Mouse (Mus musculus) heart, embryonic 12.5 days (tissue): ENCODE results near the gene Fam118b. TPM values are rescaled to one million over a fixed set of nuclear protein-coding genes. Genes with fewer than 3 reads are reported as not detected.
A peak's percentile ranks its signal among the peaks of the same experiment; 100 is the strongest.

Source experiments
- ATAC-seq: fragments of 200-750 bp; cut with Nextera tagmentation; 2 replicates; pipeline ENCODE4 v1.8.0; 2017; ENCODE audit warnings: moderate TSS enrichment, moderate library complexity; ENCODE audit not compliant: insufficient number of reproducible peaks, low FRiP score
- H3K27ac ChIP-seq: fragments of 300-500 bp; sonication (generic); 2 replicates; pipeline ENCODE4 v1.5.1; 2016; ENCODE audit warnings: mild to moderate bottlenecking, moderate library complexity; ENCODE audit not compliant: poor library complexity, severe bottlenecking
- H3K27me3 ChIP-seq: fragments of 300-500 bp; sonication (generic); replicated peaks from 2 replicates; pipeline ENCODE4 v1.6.1; 2016; ENCODE audit warnings: mild to moderate bottlenecking, moderate library complexity
- H3K36me3 ChIP-seq: fragments of 300-500 bp; sonication (generic); 2 replicates; pipeline ENCODE4 v1.6.1; 2016; ENCODE audit warnings: mild to moderate bottlenecking, moderate library complexity
- H3K4me1 ChIP-seq: fragments of 300-500 bp; sonication (generic); replicated peaks from 2 replicates; pipeline ENCODE4 v1.6.1; 2016; ENCODE audit warnings: mild to moderate bottlenecking
- H3K4me2 ChIP-seq: fragments of 300-500 bp; sonication (generic); 2 replicates; pipeline ENCODE4 v1.6.1; 2016; ENCODE audit warnings: mild to moderate bottlenecking, moderate library complexity
- H3K4me3 ChIP-seq: fragments of 300-500 bp; sonication (generic); 2 replicates; pipeline ENCODE4 v1.5.1; 2016; ENCODE audit warnings: mild to moderate bottlenecking
- H3K9ac ChIP-seq: fragments of 300-500 bp; sonication (generic); 2 replicates; pipeline ENCODE4 v1.6.1; 2016; ENCODE audit warnings: mild to moderate bottlenecking, moderate library complexity
- H3K9me3 ChIP-seq: fragments of 300-500 bp; sonication (generic); replicated peaks from 2 replicates; pipeline ENCODE4 v1.6.1; 2016; ENCODE audit warnings: mild to moderate bottlenecking, moderate library complexity
- WGBS: fragments of 180-500 bp; shearing (Covaris S2); methylation state at CpG from one replicate; pipeline ENCODE4 v1.1.7; 2016; 5-methylcytosine and 5-hydroxymethylcytosine counted together
- polyA plus RNA-seq: library from polyadenylated mRNA; unstranded; fragments of >200 nt; fragmentation: Nextera tagmentation; extraction: Ambion mirVana; gene quantifications from 2 replicates; pipeline ENCODE4 v1.2.1, GENCODE M21; 2016

Gene Fam118b
- polyA plus RNA-seq, 1 experiment from 2014 or later = 26.6 TPM

DNA sequence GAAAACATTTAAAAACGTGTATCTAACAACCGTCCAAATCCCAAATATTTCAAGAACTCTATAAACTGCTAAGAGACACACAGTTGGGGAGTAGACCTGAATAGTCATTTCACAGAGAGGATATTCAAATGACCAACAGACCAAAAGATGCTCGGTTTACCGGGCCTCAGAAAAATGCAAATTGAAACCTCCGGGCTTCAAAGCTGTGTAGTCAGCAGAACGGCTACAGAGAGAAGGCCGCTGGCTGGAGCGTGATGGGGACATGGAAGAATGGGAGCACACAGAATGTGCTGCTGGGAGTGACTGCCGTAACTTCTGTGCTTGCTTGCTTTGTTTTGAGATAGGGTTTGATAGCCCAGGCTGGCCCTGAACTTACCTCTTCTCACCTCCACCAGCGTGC, 69.3 kb downstream of the Fam118b start:
- H3K27ac ChIP-seq = no peak overlapping the region
- no peaks in the 10 kb centered on the region for H3K27me3 ChIP-seq
- no peaks in the 10 kb centered on the region for H3K9me3 ChIP-seq
- ATAC-seq = no peak
- no peaks in the 10 kb centered on the region for H3K36me3 ChIP-seq
- no peak overlapping the region for H3K4me2 ChIP-seq
- peaks cover 14% of the 10 kb centered on the region for H3K4me1 ChIP-seq
- no peak overlapping the region for H3K9ac ChIP-seq
- H3K4me3 ChIP-seq = no peak overlapping the region
- 81% methylated on average over 10 of the region's 10 CpGs for WGBS

DNA sequence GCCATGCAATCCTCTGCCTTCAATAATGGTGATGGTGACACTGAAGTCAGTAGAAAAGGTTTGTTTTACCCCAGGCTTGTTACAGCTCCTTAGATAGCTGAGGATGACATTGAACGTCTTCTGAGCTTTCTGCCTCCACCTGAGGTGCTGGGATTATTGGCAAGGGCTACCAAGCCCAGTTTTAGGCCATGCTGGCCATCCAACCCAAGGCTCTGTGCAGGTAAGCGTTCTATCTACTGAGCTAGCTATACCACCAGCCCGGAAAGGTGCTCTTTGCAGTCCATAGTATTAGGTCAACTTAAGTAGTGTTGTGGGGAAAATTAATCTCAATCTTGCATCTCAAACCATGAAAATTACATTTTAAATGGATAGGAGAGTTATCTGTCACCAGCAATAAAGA, 70.0 kb downstream of the Fam118b start:
- Histone ChIP-seq H3K4me1 (peaks cover 8% of the 10 kb centered on the region), H3K27me3 (no peaks in the 10 kb centered on the region), H3K9me3 (no peaks in the 10 kb centered on the region), H3K4me3 (no peak overlapping the region), H3K4me2 (no peak overlapping the region), H3K27ac (no peak overlapping the region), H3K9ac (no peak overlapping the region), H3K36me3 (no peaks in the 10 kb centered on the region)
- 78% methylated on average over 3 of the region's 3 CpGs for WGBS
- no peak for ATAC-seq

DNA sequence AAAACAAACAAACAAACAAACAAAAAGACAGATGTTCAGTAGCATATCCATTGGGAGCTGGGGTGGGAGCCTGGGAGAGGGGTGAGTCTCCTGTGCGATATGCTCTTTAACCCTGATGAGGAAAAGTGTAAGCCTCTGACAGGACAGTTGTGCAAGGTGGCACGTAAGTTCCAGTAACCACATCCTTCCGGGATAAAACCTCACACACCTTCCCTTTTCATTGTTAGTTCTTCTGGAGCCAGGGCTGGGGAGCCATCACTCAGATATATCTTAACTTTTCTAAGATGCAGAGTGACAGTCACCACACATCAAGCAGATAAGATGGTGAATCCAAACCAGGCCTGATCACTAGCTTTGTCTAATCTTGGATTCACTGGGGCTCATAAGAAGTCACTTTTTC, 73.6 kb downstream of the Fam118b start:
- WGBS = 88% methylated on average over 3 of the region's 3 CpGs

DNA sequence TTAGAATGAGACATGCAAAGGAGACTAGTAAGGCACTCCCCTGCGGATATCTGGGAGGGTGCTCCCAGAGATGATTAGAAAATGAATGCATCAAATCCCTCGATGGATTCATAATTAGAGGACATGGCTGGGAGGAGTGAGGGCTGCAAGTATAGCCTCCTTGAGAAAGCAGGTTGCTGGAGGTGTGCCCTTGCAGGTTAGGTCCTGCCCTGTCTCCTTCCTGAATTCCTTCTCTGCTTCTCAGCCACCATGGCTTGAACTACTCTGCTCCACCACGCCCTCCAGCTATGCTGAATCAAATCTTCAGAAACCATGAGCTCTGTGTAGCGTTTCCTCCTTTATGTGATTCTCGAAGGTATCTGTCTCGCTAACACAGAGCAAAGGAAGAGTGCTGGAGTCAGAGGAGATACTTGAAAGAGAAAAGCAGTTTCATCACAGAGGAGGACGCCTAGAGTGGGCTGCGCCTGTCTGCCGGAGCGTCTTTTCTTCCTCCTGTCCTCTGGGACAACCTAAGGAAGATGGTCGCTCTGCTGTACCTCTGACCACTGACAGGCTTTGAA, 74.5 kb downstream of the Fam118b start:
- H3K4me3 ChIP-seq = no peak overlapping the region
- no peak overlapping the region for H3K9ac ChIP-seq
- H3K9me3 ChIP-seq = no peaks in the 10 kb centered on the region
- H3K27ac ChIP-seq = no peak overlapping the region
- no peak for ATAC-seq
- peaks cover 29% of the 10 kb centered on the region for H3K36me3 ChIP-seq
- no peak overlapping the region for H3K4me2 ChIP-seq
- no peaks in the 10 kb centered on the region for H3K27me3 ChIP-seq
- no peaks in the 10 kb centered on the region; the same call in 1 of the 2 replicates for H3K4me1 ChIP-seq
- 77% methylated on average over 11 of the region's 11 CpGs for WGBS

More for the DNA sequence above, 73.6 kb downstream of the Fam118b start:
- no peak overlapping the region for H3K9ac ChIP-seq
- H3K4me2 ChIP-seq = no peak overlapping the region
- H3K36me3 ChIP-seq = peaks cover 19% of the 10 kb centered on the region
- no peak for ATAC-seq
- no peak overlapping the region for H3K4me3 ChIP-seq
- H3K27ac ChIP-seq = no peak overlapping the region
- H3K27me3 ChIP-seq = no peaks in the 10 kb centered on the region
- H3K9me3 ChIP-seq = no peaks in the 10 kb centered on the region
- H3K4me1 ChIP-seq = no peaks in the 10 kb centered on the region

DNA sequence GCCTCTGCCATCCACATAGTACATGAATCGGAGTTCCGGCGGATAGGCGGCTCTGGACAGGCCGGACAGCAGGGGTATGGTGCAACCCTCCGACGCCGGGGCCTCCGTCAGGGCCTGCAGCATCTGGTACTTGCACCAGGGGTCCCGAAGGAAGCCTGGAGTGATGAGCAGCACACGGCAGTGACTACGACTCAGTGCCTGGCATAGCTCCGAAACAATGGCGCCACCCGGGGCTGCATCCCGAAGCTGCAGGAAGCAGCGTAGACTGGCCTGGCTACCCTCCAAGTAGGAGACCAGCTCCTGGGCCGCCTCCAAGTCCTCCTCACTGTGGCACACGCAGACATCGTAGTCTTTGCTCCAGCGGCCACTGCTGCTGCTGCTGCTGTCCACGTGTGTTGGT, 78.9 kb downstream of the Fam118b start:
- WGBS = 77% methylated on average over 22 of the region's 22 CpGs
- H3K9me3 ChIP-seq = no peaks in the 10 kb centered on the region

DNA sequence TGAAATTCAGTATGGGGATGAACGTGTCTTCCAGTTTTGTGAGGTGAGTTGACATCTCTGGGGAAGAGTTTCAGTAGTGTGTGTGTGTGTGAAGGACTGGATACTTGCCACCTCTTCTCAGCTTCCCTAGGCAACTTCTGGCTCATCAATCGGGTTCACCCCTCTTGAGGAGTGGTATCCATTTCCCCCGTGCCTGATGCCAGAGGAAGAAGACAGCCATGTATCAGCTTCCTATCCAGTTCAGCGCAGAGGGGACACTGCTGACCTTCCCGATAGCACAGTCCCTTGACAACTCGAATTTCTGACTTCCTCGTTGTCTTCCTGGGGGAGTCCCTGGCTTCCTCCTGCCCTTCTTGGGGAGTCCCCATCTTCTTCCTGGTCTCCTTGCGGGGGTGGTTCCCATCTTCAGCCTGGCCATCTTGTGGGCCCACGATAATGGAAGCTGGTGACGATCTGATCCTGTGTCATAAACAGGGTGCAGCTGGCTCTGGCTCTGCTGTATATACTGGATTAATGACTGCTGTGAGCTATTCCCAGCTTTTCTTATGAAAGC, 80.2 kb downstream of the Fam118b start:
- H3K4me2 ChIP-seq = no peak overlapping the region
- H3K27me3 ChIP-seq = no peaks in the 10 kb centered on the region
- H3K27ac ChIP-seq = no peak overlapping the region
- H3K9me3 ChIP-seq = no peaks in the 10 kb centered on the region
- no peak overlapping the region for H3K4me3 ChIP-seq
- WGBS = 85% methylated on average over 10 of the region's 10 CpGs
- no peaks in the 10 kb centered on the region; the same call in 1 of the 2 replicates for H3K4me1 ChIP-seq
- no peak overlapping the region for H3K9ac ChIP-seq
- no peak for ATAC-seq
- peaks cover 45% of the 10 kb centered on the region for H3K36me3 ChIP-seq

More for the DNA sequence above, 78.9 kb downstream of the Fam118b start:
- Histone ChIP-seq H3K27me3 (no peaks in the 10 kb centered on the region), H3K27ac (no peak overlapping the region), H3K4me2 (no peak overlapping the region), H3K9ac (no peak overlapping the region), H3K36me3 (peaks cover 45% of the 10 kb centered on the region), H3K4me3 (no peak overlapping the region), H3K4me1 (no peaks in the 10 kb centered on the region; the same call in 1 of the 2 replicates)
- peak; percentile 51; the same call in 1 of the 2 replicates for ATAC-seq

DNA sequence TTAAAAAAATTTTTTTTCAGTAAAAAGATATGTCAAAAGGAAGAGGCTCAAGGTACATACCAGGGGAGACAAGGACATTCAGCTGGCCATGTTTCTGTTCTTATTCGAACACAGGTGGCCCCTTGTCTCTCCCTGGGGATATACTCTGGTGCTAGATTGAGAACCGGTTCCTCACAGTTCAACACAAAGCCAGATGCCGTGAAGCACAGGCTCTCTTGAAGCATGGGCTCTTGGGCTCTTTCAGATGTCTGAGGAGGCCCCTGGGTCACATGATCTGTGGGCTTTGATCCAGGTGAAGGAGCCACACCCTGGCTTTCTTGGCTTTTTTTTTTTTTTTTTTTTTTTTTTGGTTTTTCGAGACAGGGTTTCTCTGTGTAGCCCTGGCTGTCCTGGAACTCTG, 81.2 kb downstream of the Fam118b start:
- no peak overlapping the region for H3K4me2 ChIP-seq
- no peak overlapping the region for H3K4me3 ChIP-seq
- H3K4me1 ChIP-seq = no peaks in the 10 kb centered on the region; the same call in 1 of the 2 replicates
- H3K27me3 ChIP-seq = no peaks in the 10 kb centered on the region
- no peaks in the 10 kb centered on the region for H3K9me3 ChIP-seq
- H3K9ac ChIP-seq = no peak overlapping the region
- H3K36me3 ChIP-seq = peaks cover 42% of the 10 kb centered on the region
- no peak for ATAC-seq
- 84% methylated on average over 3 of the region's 4 CpGs for WGBS
- no peak overlapping the region for H3K27ac ChIP-seq

DNA sequence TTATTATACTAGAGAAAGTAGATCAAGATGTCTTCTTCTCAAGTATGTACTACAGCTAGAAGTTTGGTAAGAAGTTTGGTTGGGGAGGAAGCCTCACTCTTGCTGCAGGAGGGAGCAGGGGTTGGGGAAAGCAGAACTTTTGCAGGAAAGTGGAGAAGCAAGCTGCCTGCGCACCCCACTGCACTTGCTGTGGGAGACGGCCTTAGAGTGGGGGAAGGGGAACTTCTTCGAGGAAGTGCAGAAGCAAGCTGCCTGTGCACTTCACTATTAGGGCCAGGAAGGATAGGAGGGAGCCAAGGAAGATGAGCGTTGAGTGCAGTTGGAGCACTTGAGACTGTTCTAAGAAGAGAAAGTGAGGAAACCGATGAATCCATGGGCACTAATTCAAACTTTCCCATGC, 84.2 kb downstream of the Fam118b start:
- Histone ChIP-seq H3K27me3 (no peaks in the 10 kb centered on the region), H3K27ac (no peak overlapping the region), H3K4me3 (no peak overlapping the region), H3K36me3 (peaks cover 19% of the 10 kb centered on the region), H3K9me3 (no peaks in the 10 kb centered on the region), H3K4me1 (no peaks in the 10 kb centered on the region), H3K9ac (no peak overlapping the region), H3K4me2 (no peak overlapping the region)
- ATAC-seq = no peak
- WGBS = 64% methylated on average over 5 of the region's 5 CpGs

DNA sequence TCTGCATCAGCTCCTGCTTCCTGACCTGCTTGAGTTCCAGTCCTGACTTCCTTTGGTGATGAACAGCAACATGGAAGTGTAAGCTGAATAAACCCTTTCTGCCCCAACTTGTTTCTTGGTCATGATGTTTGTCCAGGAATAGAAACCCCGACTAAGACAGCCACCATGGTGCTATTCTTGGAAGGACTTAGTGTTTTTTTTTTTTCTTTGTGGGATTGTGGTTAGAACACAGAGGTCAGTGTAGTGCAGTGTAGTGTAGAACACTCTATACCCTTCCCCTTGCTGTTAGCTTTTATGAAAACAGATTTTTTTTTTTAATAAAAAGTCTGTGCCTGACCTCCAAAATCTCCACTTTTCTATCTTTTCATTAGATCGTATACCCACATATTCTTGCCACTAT, 84.8 kb downstream of the Fam118b start:
- Histone ChIP-seq H3K36me3 (peaks cover 14% of the 10 kb centered on the region), H3K27ac (no peak overlapping the region), H3K9me3 (no peaks in the 10 kb centered on the region), H3K9ac (no peak overlapping the region), H3K4me3 (no peak overlapping the region), H3K27me3 (no peaks in the 10 kb centered on the region), H3K4me1 (no peaks in the 10 kb centered on the region), H3K4me2 (no peak overlapping the region)
- ATAC-seq = no peak
- WGBS = 66% methylated on average over 2 of the region's 2 CpGs

DNA sequence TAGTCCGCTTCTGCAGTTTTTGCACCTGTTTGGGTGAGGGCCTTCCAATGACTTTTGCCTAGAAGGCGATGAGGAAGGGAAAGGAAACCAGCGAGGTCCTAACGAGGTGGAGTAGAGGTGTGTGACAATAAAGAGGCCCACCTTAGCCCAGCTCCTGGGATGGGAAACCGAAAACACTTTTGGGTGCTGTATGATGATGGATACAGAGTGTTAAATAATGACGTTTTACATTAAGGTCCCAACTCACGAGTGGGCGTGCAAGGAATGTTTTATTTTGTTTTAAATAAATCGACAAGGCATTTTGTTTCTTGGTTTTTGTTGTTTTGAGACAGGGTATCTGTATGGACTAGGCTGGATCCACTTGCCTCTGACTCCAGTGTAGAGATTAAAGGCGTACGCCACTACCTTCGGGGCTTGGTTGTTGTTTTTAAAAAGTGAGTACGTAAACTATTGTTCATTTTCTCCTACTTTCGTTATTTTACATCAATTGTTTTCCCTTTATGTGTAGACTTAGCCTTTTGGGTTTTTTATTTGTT, 91.4 kb downstream of the Fam118b start:
- no peaks in the 10 kb centered on the region for H3K36me3 ChIP-seq
- H3K27ac ChIP-seq = no peak overlapping the region
- H3K9ac ChIP-seq = no peak overlapping the region; the same call in 1 of the 2 replicates
- no peaks in the 10 kb centered on the region for H3K9me3 ChIP-seq
- H3K27me3 ChIP-seq = no peaks in the 10 kb centered on the region
- 48% methylated on average over 14 of the region's 14 CpGs for WGBS
- ATAC-seq = no peak; the same call in 1 of the 2 replicates
- H3K4me2 ChIP-seq = peak overlapping the region; percentile 85
- H3K4me1 ChIP-seq = 0 out of 2 replicates have a peak, but pooled peaks cover 8% of the 10 kb centered on the region
- H3K4me3 ChIP-seq = peak overlapping the region; percentile 74

DNA sequence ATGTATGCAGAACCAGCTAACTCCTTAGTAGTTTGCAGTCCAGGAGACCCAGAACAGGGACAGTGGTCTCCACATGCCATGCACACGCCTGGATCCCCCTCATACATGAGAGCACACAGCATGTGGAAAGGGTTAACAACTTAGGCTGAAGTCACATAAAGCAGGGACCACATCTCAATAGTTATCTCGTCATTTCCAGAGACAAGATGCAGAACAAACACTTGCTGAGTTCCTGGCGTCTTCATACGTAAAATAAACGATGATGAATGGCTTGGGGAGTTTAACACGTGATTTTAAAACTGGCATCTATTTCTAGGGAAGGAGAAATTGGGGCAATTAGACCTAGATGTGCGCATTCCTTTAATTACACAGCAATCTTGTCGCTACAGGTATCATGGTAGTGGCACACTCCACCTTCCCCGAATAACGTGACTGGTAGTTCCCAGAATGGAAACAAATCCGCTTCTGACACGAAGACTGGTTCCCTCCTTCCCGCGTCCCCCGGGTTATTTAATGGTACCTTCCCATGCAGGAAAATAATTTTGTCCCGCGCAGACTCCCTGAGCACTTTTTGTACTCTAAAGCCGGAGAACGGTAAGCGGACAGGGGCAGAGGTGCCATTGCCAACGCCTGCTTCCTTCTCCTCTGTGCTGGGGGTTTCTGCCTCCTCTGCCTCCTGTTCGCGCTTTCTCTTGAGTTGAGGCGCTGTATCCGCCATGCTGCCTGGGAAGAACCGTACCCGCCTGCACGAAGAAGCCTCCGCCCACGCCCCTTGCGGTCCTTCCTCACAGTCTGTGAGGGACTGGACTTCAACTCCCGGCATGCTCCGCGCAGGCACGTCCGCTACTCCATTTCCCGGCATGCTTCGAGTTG, 92.1 kb downstream of the Fam118b start, which contains the start of gene Dcps:
Gene Dcps (minus strand): TSS at position 811 of the 873 bp plus-strand sequence.
- H3K4me1 ChIP-seq = 0 out of 2 replicates have a peak, but pooled peaks cover 8% of the 10 kb centered on the region
- no peaks in the 10 kb centered on the region for H3K9me3 ChIP-seq
- peak within 1 kb of the TSS; percentile 73 for H3K9ac ChIP-seq
- no peaks in the 10 kb centered on the region for H3K27me3 ChIP-seq
- H3K4me2 ChIP-seq = peak within 1 kb of the TSS; percentile 85
- under 1% methylated on average over 38 of the region's 38 CpGs for WGBS
- ATAC-seq = peak; percentile 96
- H3K36me3 ChIP-seq = peaks cover 6% of the 10 kb centered on the region
- H3K4me3 ChIP-seq = peak within 1 kb of the TSS; percentile 74
- peak within 1 kb of the TSS; percentile 85 for H3K27ac ChIP-seq
